Mouse (Mus musculus): Measurements from ENCODE around the gene Fancg. TPM values are rescaled to one million over a fixed set of nuclear protein-coding genes. Genes with fewer than 3 reads are reported as not detected.

Fancg gene
- total RNA-seq, 2 experiments from 2014 or later = 15.7 to 16.8 TPM

DNA sequence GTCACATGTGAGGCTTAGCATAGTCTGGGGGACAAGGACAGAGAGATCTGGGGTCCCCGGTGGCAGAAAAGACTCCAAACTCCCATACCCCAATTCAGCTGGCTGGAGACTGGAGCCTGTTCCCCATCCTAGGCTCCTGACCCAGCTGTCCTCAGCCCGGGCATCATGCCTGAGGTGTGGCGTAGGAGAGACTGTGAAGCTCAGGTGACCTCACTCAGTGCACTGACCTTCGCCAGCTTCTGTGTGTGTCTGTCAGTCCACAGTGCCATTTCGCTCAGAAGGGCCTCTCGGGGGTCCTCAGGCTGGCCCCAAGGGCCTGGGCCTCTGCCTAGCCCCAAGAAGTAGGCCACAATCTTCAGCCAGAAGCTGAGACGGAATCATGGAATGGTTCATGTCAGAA, 57.7 kb downstream of the Fancg start:
- intact Hi-C loops (cut with DNase I) = no loop called here
- DNase-seq = no peak

Other genes starting within 250 kb of the Fancg start
- gene Ccl21a, start 236.5 kb downstream of the Fancg start, total RNA-seq (2021) = not detected
- gene Fam205a1, start 156.6 kb downstream of the Fancg start, total RNA-seq (2021) = under 1 TPM in 1 of 2 experiments, not detected in 1; 0.16 TPM
- gene Gm12394, start 153.7 kb downstream of the Fancg start, total RNA-seq (2021) = 1 to 10 TPM; 1.4 to 1.7 TPM
- 1 to 10 TPM in 1 of 2 experiments, under 1 TPM in 1; 0.42 to 1.3 TPM for gene Fam205c, start 136.3 kb downstream of the Fancg start, total RNA-seq (2021)
- gene Phf24, start 93.8 kb downstream of the Fancg start, total RNA-seq (2021) = 100 to 1,000 TPM; 156 to 162 TPM
- 100 to 1,000 TPM; 152 to 156 TPM for gene Dnajb5, start 60.7 kb downstream of the Fancg start, total RNA-seq (2021)
- not detected for gene 1700022I11Rik, start 40.9 kb downstream of the Fancg start, total RNA-seq (2021)
- gene Vcp, start 10.0 kb downstream of the Fancg start, total RNA-seq (2021) = 100 to 1,000 TPM; 244 to 265 TPM
- 10 to 100 TPM; 26.5 to 29.5 TPM for gene Pigo, start 15.3 kb upstream of the Fancg start, total RNA-seq (2021)
- gene Stoml2, start 21.2 kb upstream of the Fancg start, total RNA-seq (2021) = 10 to 100 TPM; 90.3 to 94.9 TPM
- gene Fam214b, start 35.7 kb upstream of the Fancg start, total RNA-seq (2021) = 10 to 100 TPM; 48.8 to 57.7 TPM
- gene Unc13b, start 48.4 kb upstream of the Fancg start, total RNA-seq (2021) = 10 to 100 TPM; 84.4 to 88.2 TPM